Mouse (Mus musculus): ENCODE data around the gene Rtp4. TPM values are rescaled to one million over a fixed set of nuclear protein-coding genes. Genes with fewer than 3 reads are reported as not detected.

Rtp4 gene
- 3.6 and 5.1 TPM in 2 replicates for polyA plus RNA-seq (2016; fragmentation: Nextera tagmentation; extraction: Ambion mirVana)

DNA sequence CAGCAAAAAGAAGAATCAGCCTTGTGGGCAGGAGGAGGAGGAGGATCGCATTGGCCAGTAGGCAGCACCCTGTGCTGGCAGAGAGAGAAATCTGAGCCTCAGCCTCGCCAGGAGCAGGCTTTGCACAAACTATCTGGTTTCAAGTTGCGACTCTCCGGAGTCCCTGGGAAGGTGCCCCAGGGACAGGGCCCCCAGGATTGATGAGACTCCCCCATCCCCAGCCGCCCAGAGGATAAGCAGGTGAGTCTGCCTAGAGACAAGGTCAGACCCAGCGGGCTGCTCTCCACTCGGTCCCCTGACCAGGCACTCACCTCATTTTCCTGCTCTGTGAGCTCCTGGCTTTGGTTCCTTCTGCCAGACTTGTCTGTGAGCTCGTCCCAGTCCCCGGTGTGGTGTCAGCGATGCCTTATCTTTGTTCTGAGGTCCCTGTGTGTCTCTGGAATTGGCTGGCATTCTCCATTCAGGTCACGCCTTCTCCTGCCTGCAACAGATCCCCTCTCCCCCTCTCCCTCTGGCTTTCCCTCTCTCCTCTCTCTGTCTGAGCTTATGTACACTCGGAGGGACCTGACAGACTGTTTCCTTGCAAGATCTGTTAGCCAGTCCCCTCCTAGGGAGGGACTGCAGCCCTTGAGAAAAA, at the start of gene Rtp4, which contains the start of gene Masp1:
Gene Rtp4 (plus strand): TSS at position 57 of the 637 bp plus-strand sequence.
Gene Masp1 (minus strand): TSS at position 581 of the 637 bp plus-strand sequence.
- H3K9me3 ChIP-seq (replicated peaks): no peaks in the 10 kb centered on the region
- no peaks in the 10 kb centered on the region for H3K36me3 ChIP-seq
- H3K4me3 ChIP-seq: peak within 1 kb of the TSS; percentile 47
- under 1% methylated on average over 12 of the region's 12 CpGs for WGBS
- ATAC-seq (ENCODE audit: low FRiP score): peak; percentile 88
- peak within 1 kb of the TSS; percentile 78 for H3K9ac ChIP-seq
- H3K4me2 ChIP-seq (replicated peaks): peak within 1 kb of the TSS; percentile 74
- peaks cover 54% of the 10 kb centered on the region for H3K4me1 ChIP-seq
- H3K27me3 ChIP-seq: no peaks in the 10 kb centered on the region
- H3K27ac ChIP-seq: peak within 1 kb of the TSS; percentile 92

DNA sequence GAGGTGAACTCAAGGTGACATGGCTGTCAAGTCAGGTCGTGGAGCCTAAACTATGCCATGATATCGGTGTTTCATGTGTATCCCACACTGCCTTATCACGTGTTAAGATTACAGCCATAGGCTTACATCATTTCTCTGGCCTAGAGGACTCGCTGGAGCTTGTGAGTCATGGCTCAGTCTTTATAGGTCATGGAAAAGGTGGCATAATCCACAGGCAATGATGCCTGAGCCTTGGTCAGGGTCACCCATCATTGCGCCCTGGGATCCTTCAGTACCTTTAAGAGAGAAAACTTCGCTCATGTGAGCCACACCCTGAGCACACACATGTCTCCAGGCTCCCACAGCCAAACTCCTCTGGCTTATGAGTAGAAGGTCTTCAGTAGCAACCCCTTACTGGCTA, 48.5 kb upstream of the Rtp4 start:
- no peak overlapping the region for H3K9ac ChIP-seq
- no peak for ATAC-seq (ENCODE audit: low FRiP score)
- no peaks in the 10 kb centered on the region for H3K27me3 ChIP-seq
- H3K36me3 ChIP-seq: peaks cover 10% of the 10 kb centered on the region
- no peaks in the 10 kb centered on the region for H3K4me1 ChIP-seq
- H3K4me3 ChIP-seq: no peak overlapping the region
- H3K9me3 ChIP-seq (replicated peaks): no peaks in the 10 kb centered on the region
- 93% methylated on average over 6 of the region's 6 CpGs for WGBS
- no peak overlapping the region for H3K27ac ChIP-seq
- no peak overlapping the region for H3K4me2 ChIP-seq (replicated peaks)

DNA sequence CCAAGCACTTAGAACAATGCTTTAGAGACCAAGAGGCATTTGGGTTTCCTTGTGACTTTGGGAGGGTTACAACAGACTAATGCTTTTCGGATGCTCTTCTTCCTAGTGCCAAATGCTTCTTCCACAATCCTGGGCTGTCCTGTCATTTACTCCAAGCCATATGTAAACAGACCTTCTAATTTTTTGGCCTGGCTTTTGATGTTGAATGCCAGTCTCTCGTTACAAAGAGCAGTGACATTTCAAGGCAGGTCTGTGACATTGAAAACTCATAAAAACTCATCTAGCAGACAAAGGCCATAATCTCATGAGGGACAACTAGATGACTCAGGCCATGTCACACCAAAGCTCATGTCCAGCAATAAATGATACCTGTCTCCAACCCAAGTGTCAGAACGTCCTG, 48.0 kb upstream of the Rtp4 start:
- Histone ChIP-seq H3K36me3 (peaks cover 10% of the 10 kb centered on the region), H3K27ac (no peak overlapping the region), H3K4me3 (no peak overlapping the region), H3K4me1 (no peaks in the 10 kb centered on the region), H3K9me3 (replicated peaks) (no peaks in the 10 kb centered on the region), H3K27me3 (no peaks in the 10 kb centered on the region), H3K4me2 (replicated peaks) (no peak overlapping the region), H3K9ac (no peak overlapping the region)
- no peak for ATAC-seq (ENCODE audit: low FRiP score)
- 75% methylated on average over 3 of the region's 3 CpGs for WGBS

- Histone ChIP-seq H3K27me3 (no peaks in the 10 kb centered on the region), H3K4me3 (no peak overlapping the region), H3K9ac (no peak overlapping the region), H3K36me3 (no peaks in the 10 kb centered on the region), H3K4me2 (replicated peaks) (no peak overlapping the region), H3K4me1 (no peaks in the 10 kb centered on the region), H3K9me3 (replicated peaks) (no peaks in the 10 kb centered on the region), H3K27ac (no peak overlapping the region)
- no peak for ATAC-seq (ENCODE audit: low FRiP score)
- WGBS: 90% methylated on average over 4 of the region's 4 CpGs
Measured at GRCm38 (mm10) chr16:23475651-23476050, 44.4 kb upstream of the Rtp4 start.

GRCm38 (mm10) chr16:23476598-23476997, 43.5 kb upstream of the Rtp4 start:
- no peak overlapping the region for H3K27ac ChIP-seq
- no peaks in the 10 kb centered on the region for H3K4me1 ChIP-seq
- H3K36me3 ChIP-seq: no peaks in the 10 kb centered on the region
- no peak overlapping the region for H3K4me3 ChIP-seq
- no peaks in the 10 kb centered on the region for H3K27me3 ChIP-seq
- H3K9ac ChIP-seq: no peak overlapping the region
- ATAC-seq (ENCODE audit: low FRiP score): no peak
- no peak overlapping the region for H3K4me2 ChIP-seq (replicated peaks)
- H3K9me3 ChIP-seq (replicated peaks): no peaks in the 10 kb centered on the region

DNA sequence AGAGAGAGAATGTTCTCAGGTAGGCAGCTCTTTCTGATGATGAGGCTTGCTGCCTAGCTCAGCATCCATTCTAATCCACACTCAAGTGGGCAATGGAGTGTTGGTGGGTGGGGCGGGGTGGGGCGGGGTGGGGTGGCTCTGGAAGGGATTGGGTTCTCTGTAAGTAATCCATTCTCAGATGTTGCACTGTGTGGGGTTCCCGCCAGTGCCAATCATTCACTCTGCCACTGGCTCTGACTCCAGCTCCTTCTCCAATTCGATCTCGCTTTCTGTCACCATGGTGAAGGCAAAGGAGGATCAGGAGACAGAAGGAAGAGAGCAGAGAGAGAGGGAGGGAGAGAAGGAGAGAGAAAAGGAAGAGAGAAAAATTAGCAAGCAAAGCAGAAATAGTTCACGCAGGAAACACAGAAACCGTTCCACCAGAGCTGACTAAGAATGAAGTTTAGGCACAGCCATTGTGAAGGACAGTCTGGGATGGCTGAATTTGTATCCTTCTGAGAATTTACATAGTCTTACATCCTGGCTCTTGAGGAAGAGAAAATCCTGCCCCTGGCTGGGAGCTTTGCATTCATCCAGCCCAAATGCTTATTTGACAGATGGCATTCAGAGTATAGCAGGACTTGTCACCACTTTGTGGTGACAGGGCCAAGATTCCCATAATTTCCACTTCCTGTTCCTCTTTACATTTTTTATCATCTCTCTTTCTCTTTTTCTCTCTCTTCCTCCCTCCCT, 40.1 kb upstream of the Rtp4 start:
- peaks cover 22% of the 10 kb centered on the region for H3K36me3 ChIP-seq
- H3K9ac ChIP-seq: no peak overlapping the region
- ATAC-seq (ENCODE audit: low FRiP score): no peak
- no peak overlapping the region for H3K27ac ChIP-seq
- no peaks in the 10 kb centered on the region for H3K9me3 ChIP-seq (replicated peaks)
- no peak overlapping the region for H3K4me3 ChIP-seq
- H3K27me3 ChIP-seq: no peaks in the 10 kb centered on the region
- no peak overlapping the region for H3K4me2 ChIP-seq (replicated peaks)
- no peaks in the 10 kb centered on the region for H3K4me1 ChIP-seq
- WGBS: 82% methylated on average over 7 of the region's 7 CpGs

- Histone ChIP-seq H3K36me3 (peaks cover 30% of the 10 kb centered on the region), H3K4me3 (no peak overlapping the region), H3K27me3 (no peaks in the 10 kb centered on the region), H3K9me3 (replicated peaks) (no peaks in the 10 kb centered on the region), H3K9ac (no peak overlapping the region), H3K27ac (no peak overlapping the region), H3K4me1 (no peaks in the 10 kb centered on the region), H3K4me2 (replicated peaks) (no peak overlapping the region)
- ATAC-seq (ENCODE audit: low FRiP score): no peak
- 36% methylated on average over 3 of the region's 3 CpGs for WGBS
Measured at GRCm38 (mm10) chr16:23482218-23482617, 37.9 kb upstream of the Rtp4 start.

DNA sequence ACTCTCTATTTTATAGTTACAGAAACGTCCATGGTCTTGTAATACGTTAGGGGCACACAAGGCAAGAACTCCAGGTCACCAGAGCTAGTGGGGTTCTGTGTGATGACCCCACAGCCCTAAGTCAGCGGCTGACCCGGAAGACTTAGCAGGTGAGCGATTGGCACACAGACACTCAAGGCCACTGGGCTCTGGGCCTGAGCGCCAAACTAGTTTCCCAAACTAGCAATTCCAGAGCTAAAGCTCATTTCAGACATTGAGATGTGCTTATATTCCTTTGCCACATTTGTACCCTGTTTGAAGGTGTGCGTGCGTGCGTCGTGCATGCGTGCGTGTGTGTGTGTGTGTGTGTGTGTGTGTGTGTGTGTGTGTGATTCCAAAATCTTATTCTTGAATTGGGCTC, 37.2 kb upstream of the Rtp4 start:
- H3K27me3 ChIP-seq: no peaks in the 10 kb centered on the region
- no peak overlapping the region for H3K27ac ChIP-seq
- no peak overlapping the region for H3K9ac ChIP-seq
- no peaks in the 10 kb centered on the region for H3K4me1 ChIP-seq
- peaks cover 34% of the 10 kb centered on the region for H3K36me3 ChIP-seq
- H3K4me3 ChIP-seq: no peak overlapping the region
- no peak overlapping the region for H3K4me2 ChIP-seq (replicated peaks)
- WGBS: 94% methylated on average over 12 of the region's 12 CpGs
- no peaks in the 10 kb centered on the region for H3K9me3 ChIP-seq (replicated peaks)
- no peak for ATAC-seq (ENCODE audit: low FRiP score)

GRCm38 (mm10) chr16:23483292-23483691, 36.8 kb upstream of the Rtp4 start:
- H3K4me1 ChIP-seq: no peaks in the 10 kb centered on the region
- ATAC-seq (ENCODE audit: low FRiP score): no peak
- 91% methylated on average over 10 of the region's 10 CpGs for WGBS
- H3K36me3 ChIP-seq: peaks cover 34% of the 10 kb centered on the region
- no peaks in the 10 kb centered on the region for H3K9me3 ChIP-seq (replicated peaks)
- no peak overlapping the region for H3K27ac ChIP-seq
- no peak overlapping the region for H3K4me3 ChIP-seq
- H3K4me2 ChIP-seq (replicated peaks): no peak overlapping the region
- H3K9ac ChIP-seq: no peak overlapping the region
- no peaks in the 10 kb centered on the region for H3K27me3 ChIP-seq

DNA sequence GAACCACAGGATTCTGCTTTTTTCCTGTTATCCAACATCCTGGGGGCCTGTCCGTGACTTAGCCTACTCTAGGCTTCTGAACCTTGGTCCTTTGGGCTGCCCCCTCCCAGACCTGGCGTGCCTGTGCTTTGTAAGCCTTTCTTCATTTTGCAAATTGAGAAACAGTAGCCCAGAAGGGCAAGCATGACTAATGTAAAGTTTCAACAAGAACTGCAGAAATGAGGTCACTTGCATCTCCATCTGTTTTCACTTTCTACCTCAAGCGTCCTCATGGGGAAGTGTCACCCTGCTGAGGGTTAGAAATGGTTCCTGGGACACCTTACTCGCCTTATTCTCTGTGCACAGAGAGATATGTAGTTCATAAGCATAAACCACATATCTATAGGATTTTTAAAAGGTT, 27.3 kb upstream of the Rtp4 start:
- no peak overlapping the region for H3K4me3 ChIP-seq
- peaks cover 33% of the 10 kb centered on the region for H3K36me3 ChIP-seq
- no peak for ATAC-seq (ENCODE audit: low FRiP score)
- H3K27me3 ChIP-seq: no peaks in the 10 kb centered on the region
- H3K4me1 ChIP-seq: peaks cover 9% of the 10 kb centered on the region
- no peak overlapping the region for H3K27ac ChIP-seq
- no peak overlapping the region for H3K9ac ChIP-seq
- no peaks in the 10 kb centered on the region for H3K9me3 ChIP-seq (replicated peaks)
- H3K4me2 ChIP-seq (replicated peaks): no peak overlapping the region
- WGBS: 73% methylated on average over 4 of the region's 4 CpGs

DNA sequence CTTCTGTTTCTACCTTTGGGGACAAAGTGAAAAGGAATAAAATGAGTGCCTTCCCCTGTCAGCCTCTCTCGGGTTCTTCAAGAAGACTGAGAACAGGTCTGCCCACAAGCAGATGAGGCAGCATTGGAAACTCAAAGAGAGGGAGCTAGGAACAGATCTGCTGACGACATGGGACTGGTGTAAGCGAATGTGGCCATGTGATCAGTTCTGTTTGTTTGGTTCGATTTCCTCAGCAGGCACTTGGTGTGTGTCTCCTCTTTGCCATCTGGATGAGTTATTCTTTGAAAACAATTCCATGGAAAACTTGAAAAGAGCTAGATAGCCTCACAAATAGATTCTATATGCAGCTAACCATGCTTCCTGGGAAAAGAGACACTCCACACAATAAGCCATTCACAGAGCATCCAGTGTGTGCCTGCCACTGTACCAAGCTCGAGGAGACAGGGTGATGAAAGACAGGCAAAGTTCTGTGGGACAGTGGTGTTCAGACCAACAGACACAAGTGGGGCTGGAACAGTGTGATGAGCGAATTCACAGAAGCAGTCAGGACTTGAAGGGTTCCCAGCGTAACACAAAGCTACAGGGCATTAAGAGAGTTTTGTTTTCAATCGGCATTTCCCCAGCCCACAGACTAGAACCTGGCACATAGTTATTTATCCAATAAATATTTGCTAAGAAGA, 23.7 kb upstream of the Rtp4 start:
- no peak overlapping the region for H3K27ac ChIP-seq
- no peak overlapping the region for H3K4me3 ChIP-seq
- no peaks in the 10 kb centered on the region for H3K9me3 ChIP-seq (replicated peaks)
- no peaks in the 10 kb centered on the region; the same call in 1 of the 2 replicates for H3K27me3 ChIP-seq
- H3K4me2 ChIP-seq (replicated peaks): no peak overlapping the region
- WGBS: 53% methylated on average over 8 of the region's 8 CpGs
- ATAC-seq (ENCODE audit: low FRiP score): peak; percentile 38; the same call in 1 of the 2 replicates
- H3K36me3 ChIP-seq: peaks cover 25% of the 10 kb centered on the region
- no peak overlapping the region for H3K9ac ChIP-seq
- peaks cover 22% of the 10 kb centered on the region for H3K4me1 ChIP-seq

DNA sequence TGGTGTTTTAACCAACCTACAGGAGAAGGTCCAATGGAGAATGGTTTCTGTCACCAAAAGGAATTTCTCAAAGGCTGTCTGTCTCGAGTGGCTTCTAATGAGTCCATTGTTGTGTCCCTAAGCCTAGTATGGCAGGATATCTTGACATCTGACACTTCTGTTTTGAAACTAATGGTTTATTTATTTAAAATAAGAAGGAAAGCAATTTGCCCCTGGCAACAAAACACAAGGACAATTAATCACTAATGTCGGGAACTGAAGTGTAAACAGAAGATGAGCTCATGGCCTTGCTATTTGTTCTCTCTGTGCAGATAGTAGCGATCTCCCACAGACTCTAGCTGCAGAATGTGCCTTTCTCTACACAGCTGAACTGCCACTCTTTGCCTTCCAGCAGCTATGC, 22.7 kb upstream of the Rtp4 start:
- H3K4me2 ChIP-seq (replicated peaks): no peak overlapping the region
- H3K4me3 ChIP-seq: no peak overlapping the region
- peaks cover 22% of the 10 kb centered on the region for H3K4me1 ChIP-seq
- WGBS: 7% methylated on average over 3 of the region's 3 CpGs
- H3K9me3 ChIP-seq (replicated peaks): no peaks in the 10 kb centered on the region
- no peak overlapping the region for H3K9ac ChIP-seq
- peak overlapping the region; percentile 66; the same call in 1 of the 2 replicates for H3K27ac ChIP-seq
- ATAC-seq (ENCODE audit: low FRiP score): peak; percentile 64
- H3K36me3 ChIP-seq: peaks cover 18% of the 10 kb centered on the region
- H3K27me3 ChIP-seq: no peaks in the 10 kb centered on the region; the same call in 1 of the 2 replicates

Data from hindbrain, embryonic 12.5 days (tissue).